Mouse (Mus musculus) kidney, postnatal 25 days (tissue): ENCODE data around the gene Gm7233.
A peak's percentile ranks its signal among the peaks of the same experiment; 100 is the strongest.
"Not testable (repeated sequence)": the region's sequence is repeated elsewhere in the genome, so short reads cannot be mapped to it uniquely, and the experiment has no call there.

Experiments
- DNase-seq, 2 experiments: peaks; one replicate each; pipeline ENCODE4 v3.0.0; 2021; ENCODE audit warnings: mixed read lengths in 2 of 2

Gene Gm7233

DNA sequence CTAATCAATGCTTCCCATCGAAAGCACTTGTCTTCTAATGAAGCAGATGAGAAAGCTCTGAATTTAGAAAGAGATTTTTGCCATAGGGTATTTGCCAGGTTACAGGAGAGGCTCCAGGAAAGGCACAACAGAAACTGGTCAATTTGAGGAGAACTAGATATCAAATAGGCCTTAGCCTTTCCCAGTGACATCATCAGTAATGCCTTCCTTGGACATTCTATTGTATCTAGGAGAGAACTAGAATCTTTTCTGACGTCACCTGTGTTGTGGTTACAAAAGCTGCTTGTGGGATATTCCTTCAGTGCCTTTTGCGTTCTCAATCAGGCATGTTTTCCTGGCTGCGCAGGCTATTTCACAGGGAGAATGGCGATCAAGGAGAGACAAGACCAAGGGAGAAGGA is at the start of gene Gm7233:
TSS of gene Gm7233 (plus strand) at position 301 of the 400 bp plus-strand sequence.
- DNase-seq = not testable (repeated sequence)

DNA sequence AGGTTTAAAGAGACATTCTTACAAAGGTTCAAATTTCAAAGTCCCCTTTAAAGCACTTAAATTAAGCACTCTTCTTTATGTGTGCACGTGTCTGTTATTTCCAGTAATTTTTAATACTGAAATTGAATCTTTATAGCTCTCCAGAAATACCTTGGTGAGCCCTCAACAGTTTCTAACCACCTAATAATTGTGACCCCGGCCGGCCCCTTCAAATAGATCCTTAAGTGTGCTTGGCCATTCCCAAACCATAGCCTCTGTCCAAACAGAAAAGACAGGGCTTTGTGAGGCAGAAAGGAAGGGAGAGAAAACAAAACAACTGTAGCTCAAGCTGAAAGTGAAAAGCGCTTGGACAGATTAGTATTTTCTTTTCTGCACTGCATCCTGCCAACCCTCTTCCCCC is 12.5 kb upstream of the Gm7233 start:
- peak in 1 of 2 experiments; percentile 40 for DNase-seq

DNA sequence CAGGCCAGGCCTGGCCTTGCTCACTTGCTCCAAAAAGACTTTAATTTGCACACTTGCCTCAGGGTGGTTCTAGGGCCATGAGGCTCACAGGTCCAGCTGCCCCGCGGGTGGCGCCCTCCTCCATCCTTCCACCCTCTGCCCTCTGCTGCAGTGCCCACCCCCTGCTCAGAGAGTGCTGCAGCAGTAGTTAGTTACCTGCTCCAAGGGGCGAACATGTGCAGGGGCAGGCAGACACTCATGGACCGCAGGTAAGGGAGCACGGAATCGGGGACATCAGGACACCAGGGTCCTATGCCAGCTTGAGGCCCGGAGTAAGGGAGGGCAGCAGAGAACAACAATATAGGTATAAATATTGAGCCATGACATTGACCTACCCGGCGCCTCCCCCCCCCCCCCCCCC is 11.7 kb upstream of the Gm7233 start:
- not testable (repeated sequence) for DNase-seq

DNA sequence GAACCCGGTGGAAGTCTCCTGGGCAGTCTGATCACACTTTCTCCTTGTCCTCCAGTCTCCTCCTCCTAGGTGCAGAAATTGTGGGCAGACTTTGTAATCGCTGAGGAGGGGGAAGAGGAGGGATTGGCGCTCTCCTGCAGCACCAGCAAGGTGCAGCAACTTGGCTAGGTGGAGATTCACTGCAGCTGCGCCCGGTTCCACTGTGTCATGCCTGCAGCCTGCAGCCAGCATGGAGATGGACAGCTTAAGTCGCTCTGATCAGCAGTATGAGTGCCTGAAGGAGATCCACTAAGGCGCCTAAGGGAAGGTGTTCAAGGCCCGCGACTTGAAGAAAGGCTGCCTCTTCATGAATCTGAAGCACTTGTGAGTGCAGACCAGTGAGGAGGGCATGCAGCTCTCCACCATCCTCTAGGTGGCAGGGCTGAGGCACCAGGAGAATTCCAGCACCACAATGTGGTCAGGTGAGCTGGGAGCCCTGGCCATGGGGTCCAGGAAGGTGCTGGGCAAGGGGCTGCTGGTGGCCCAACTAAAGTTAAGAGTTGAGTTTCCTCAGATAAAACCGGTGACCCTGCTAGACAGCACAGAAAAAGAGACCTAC is 11.0 kb upstream of the Gm7233 start:
- DNase-seq = not testable (repeated sequence)

DNA sequence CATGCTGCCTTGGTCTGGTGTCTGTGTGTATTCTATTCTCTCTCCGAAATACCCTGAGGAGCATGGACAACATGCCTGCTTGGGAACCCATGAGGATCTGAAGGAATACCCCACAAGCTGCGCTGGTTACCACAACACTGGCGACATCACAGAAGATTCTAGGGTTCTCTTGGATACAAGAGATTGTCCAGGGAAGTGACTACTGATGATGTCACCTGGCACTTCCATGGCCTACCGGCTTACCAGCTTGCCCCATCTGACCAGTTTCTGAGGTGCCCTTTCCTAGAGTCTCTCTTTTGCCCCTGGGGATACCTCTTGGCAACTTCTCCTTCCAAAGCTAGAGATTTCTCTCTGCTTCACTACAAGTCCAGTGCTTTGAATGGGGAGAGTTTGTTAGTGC is 55.5 kb downstream of the Gm7233 start, which contains the start of gene Gm8122:
TSS of gene Gm8122 (minus strand) at position 101 of the 400 bp plus-strand sequence.
- DNase-seq = not testable (repeated sequence)
